Mouse (Mus musculus) limb, embryonic 15.5 days (tissue): Measurements from ENCODE around the gene Slc16a2. TPM values are rescaled to one million over a fixed set of nuclear protein-coding genes. Genes with fewer than 3 reads are reported as not detected.
"Not testable (repeated sequence)": the region's sequence is repeated elsewhere in the genome, so short reads cannot be mapped to it uniquely, and the experiment has no call there.

ENCODE experiments used
- ATAC-seq: fragments of 200-750 bp; cut with Nextera tagmentation; 2 replicates; pipeline ENCODE4 v1.8.0; 2017; ENCODE audit warnings: low read depth, moderate TSS enrichment; ENCODE audit not compliant: insufficient number of reproducible peaks, low FRiP score, low TSS enrichment
- H3K27ac ChIP-seq: fragments of 300-500 bp; sonication (generic); 2 replicates; pipeline ENCODE4 v1.5.1; 2015; ENCODE audit warnings: moderate library complexity, mild to moderate bottlenecking, inconsistent platforms
- H3K27me3 ChIP-seq: fragments of 300-500 bp; sonication (generic); 2 replicates; pipeline ENCODE4 v1.6.1; 2015; ENCODE audit warnings: inconsistent platforms
- H3K36me3 ChIP-seq: fragments of 300-500 bp; sonication (generic); 2 replicates; pipeline ENCODE4 v1.6.1; 2015; ENCODE audit warnings: inconsistent platforms
- H3K4me1 ChIP-seq: fragments of 300-500 bp; sonication (generic); 2 replicates; pipeline ENCODE4 v1.6.1; 2015; ENCODE audit warnings: inconsistent platforms
- H3K4me2 ChIP-seq: fragments of 300-500 bp; sonication (generic); 2 replicates; pipeline ENCODE4 v1.6.1; 2015; ENCODE audit warnings: mild to moderate bottlenecking, inconsistent platforms
- H3K4me3 ChIP-seq: fragments of 300-500 bp; sonication (generic); 2 replicates; pipeline ENCODE4 v1.5.1; 2015; ENCODE audit warnings: mild to moderate bottlenecking, inconsistent platforms
- H3K9ac ChIP-seq: fragments of 300-500 bp; sonication (generic); 2 replicates; pipeline ENCODE4 v1.6.1; 2015; ENCODE audit warnings: inconsistent platforms
- H3K9me3 ChIP-seq: fragments of 300-500 bp; sonication (generic); 2 replicates; pipeline ENCODE4 v1.6.1; 2016; ENCODE audit warnings: inconsistent platforms
- WGBS: fragments of 180-500 bp; shearing (Covaris S2); methylation state at CpG from one replicate; pipeline ENCODE4 v1.1.7; 2015; 5-methylcytosine and 5-hydroxymethylcytosine counted together
- polyA plus RNA-seq: library from polyadenylated mRNA; unstranded; fragments of >200 nt; fragmentation: Nextera tagmentation; extraction: Ambion mirVana; gene quantifications from 2 replicates; pipeline ENCODE4 v1.2.1, GENCODE M21; 2015

Slc16a2 gene
- polyA plus RNA-seq, 1 experiment from 2014 or later = 29.9 TPM

GRCm38 (mm10) chrX:103694787-103695164 lies 127.0 kb downstream of the Slc16a2 start:
- WGBS = 7% methylated on average over 15 of the region's 17 CpGs
- no peak for ATAC-seq
- Histone ChIP-seq H3K36me3 (no peaks in the 10 kb centered on the region), H3K4me1 (peaks cover 6% of the 10 kb centered on the region; the same call in 1 of the 2 replicates), H3K4me3 (peak overlapping the region; percentile 42), H3K9me3 (no peaks in the 10 kb centered on the region), H3K27ac (no peak overlapping the region), H3K4me2 (peak overlapping the region; percentile 76), H3K27me3 (peaks cover 52% of the 10 kb centered on the region), H3K9ac (0 out of 2 replicates have a peak overlapping the region, but pooled peaks have one; percentile 28)

DNA sequence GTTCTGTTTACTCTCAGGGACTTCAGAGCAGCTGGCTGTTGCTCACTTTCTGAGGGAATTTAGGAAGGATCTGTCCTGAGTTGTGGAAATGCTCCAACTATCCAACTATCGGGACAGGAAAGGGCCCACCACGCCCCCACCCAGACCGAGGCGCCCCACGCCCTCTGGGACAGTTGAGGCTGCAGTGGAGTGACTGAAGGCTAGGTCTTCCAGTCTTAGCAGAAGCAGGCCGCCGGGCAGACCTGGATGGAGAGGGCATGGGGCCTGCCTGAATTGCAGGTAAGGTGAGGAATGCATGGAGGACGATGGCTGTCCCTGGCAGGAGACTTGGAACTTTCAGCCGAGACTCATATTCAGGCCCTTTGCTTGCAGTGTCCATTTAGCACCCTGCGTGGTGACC lies 127.4 kb downstream of the Slc16a2 start:
- no peak for ATAC-seq
- no peaks in the 10 kb centered on the region for H3K9me3 ChIP-seq
- peak overlapping the region; percentile 76 for H3K4me2 ChIP-seq
- WGBS = 31% methylated on average over 10 of the region's 10 CpGs
- H3K4me3 ChIP-seq = peak overlapping the region; percentile 42; the same call in 1 of the 2 replicates
- H3K36me3 ChIP-seq = no peaks in the 10 kb centered on the region
- peaks cover 48% of the 10 kb centered on the region for H3K27me3 ChIP-seq
- no peak overlapping the region for H3K27ac ChIP-seq
- peaks cover 6% of the 10 kb centered on the region; the same call in 1 of the 2 replicates for H3K4me1 ChIP-seq
- H3K9ac ChIP-seq = no peak overlapping the region

DNA sequence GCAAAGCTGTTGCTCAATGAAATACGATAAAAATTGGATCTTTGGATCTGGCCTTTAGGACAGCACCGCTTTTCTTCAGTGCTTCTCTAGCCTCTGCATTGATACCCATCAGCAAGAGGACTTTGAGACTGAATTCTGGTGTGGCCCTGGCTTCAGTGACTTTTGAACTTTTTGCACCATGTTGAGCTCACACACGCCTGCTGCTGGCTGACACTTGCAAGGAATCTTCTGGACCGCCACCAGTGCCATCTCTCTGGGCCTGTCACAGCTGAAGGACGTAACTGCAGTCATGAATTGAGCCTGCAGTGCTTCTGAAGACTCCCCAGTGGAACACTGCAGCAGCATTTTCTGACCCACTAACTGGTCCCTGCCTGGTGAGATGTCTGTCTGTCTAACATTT lies 128.9 kb downstream of the Slc16a2 start:
- no peak overlapping the region for H3K27ac ChIP-seq
- H3K4me2 ChIP-seq = no peak overlapping the region
- peaks cover 6% of the 10 kb centered on the region; the same call in 1 of the 2 replicates for H3K4me1 ChIP-seq
- no peaks in the 10 kb centered on the region for H3K9me3 ChIP-seq
- ATAC-seq = no peak
- no peaks in the 10 kb centered on the region for H3K36me3 ChIP-seq
- no peak overlapping the region for H3K4me3 ChIP-seq
- H3K9ac ChIP-seq = no peak overlapping the region
- 80% methylated on average over 5 of the region's 5 CpGs for WGBS
- peaks cover 43% of the 10 kb centered on the region for H3K27me3 ChIP-seq

- Histone ChIP-seq H3K36me3 (no peaks in the 10 kb centered on the region), H3K27me3 (peaks cover 28% of the 10 kb centered on the region), H3K4me2 (no peak overlapping the region), H3K9me3 (no peaks in the 10 kb centered on the region), H3K9ac (no peak overlapping the region), H3K27ac (no peak overlapping the region), H3K4me1 (no peaks in the 10 kb centered on the region), H3K4me3 (no peak overlapping the region)
- no peak for ATAC-seq
- WGBS = 69% methylated on average over 2 of the region's 2 CpGs
These were observed 133.2 kb downstream of the Slc16a2 start for GRCm38 (mm10) chrX:103688551-103688950.

- WGBS = 19% methylated on average over 2 of the region's 2 CpGs
- H3K27me3 ChIP-seq = no peaks in the 10 kb centered on the region
- ATAC-seq = no peak
- H3K4me1 ChIP-seq = no peaks in the 10 kb centered on the region
- H3K9ac ChIP-seq = no peak overlapping the region
- H3K4me2 ChIP-seq = no peak overlapping the region
- no peaks in the 10 kb centered on the region for H3K36me3 ChIP-seq
- H3K9me3 ChIP-seq = no peaks in the 10 kb centered on the region
- no peak overlapping the region for H3K27ac ChIP-seq
- H3K4me3 ChIP-seq = no peak overlapping the region
These were observed 147.1 kb downstream of the Slc16a2 start for GRCm38 (mm10) chrX:103674674-103675073.

GRCm38 (mm10) chrX:103673761-103674160 lies 148.0 kb downstream of the Slc16a2 start:
- H3K4me3 ChIP-seq = no peak overlapping the region
- no peaks in the 10 kb centered on the region for H3K36me3 ChIP-seq
- no peaks in the 10 kb centered on the region for H3K27me3 ChIP-seq
- 70% methylated on average over 3 of the region's 3 CpGs for WGBS
- H3K4me2 ChIP-seq = no peak overlapping the region
- no peaks in the 10 kb centered on the region for H3K9me3 ChIP-seq
- H3K9ac ChIP-seq = no peak overlapping the region
- ATAC-seq = no peak
- no peak overlapping the region for H3K27ac ChIP-seq
- no peaks in the 10 kb centered on the region for H3K4me1 ChIP-seq

DNA sequence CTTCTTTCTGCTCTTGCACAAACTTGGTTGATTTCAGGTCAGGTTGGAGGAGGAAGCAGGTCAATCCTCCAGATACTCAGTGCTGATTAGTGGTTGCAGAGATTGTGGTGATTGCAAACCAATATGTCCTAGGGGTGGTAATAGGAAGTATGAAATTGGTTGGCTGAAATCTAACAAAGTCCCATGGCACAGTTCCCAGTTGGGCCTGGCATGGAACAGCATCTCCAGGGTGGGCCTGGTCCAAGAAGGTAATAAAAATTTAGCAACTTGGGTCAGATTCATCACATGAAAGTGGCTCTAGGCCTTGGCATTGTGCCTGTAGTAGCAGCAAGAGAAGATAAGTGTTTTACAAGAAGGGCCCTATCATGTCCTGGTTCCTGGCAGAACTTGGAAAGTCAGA lies 151.5 kb downstream of the Slc16a2 start:
- Histone ChIP-seq H3K36me3 (no peaks in the 10 kb centered on the region), H3K27ac (no peak overlapping the region), H3K4me3 (no peak overlapping the region), H3K4me1 (no peaks in the 10 kb centered on the region), H3K4me2 (no peak overlapping the region), H3K9me3 (no peaks in the 10 kb centered on the region), H3K9ac (no peak overlapping the region), H3K27me3 (no peaks in the 10 kb centered on the region)
- no peak for ATAC-seq

- not testable (repeated sequence) for H3K4me2 ChIP-seq, H3K9ac ChIP-seq, H3K27ac ChIP-seq, H3K27me3 ChIP-seq, H3K4me3 ChIP-seq, H3K4me1 ChIP-seq, ATAC-seq, H3K36me3 ChIP-seq, H3K9me3 ChIP-seq
- WGBS = 86% methylated on average over 10 of the region's 10 CpGs
These were observed 157.3 kb downstream of the Slc16a2 start for GRCm38 (mm10) chrX:103664445-103664844.

- H3K9me3 ChIP-seq = no peaks in the 10 kb centered on the region
- no peaks in the 10 kb centered on the region for H3K36me3 ChIP-seq
- H3K27ac ChIP-seq = no peak overlapping the region
- H3K9ac ChIP-seq = no peak overlapping the region
- no peak overlapping the region for H3K4me2 ChIP-seq
- no peak overlapping the region for H3K4me3 ChIP-seq
- WGBS = 76% methylated on average over 4 of the region's 4 CpGs
- H3K27me3 ChIP-seq = no peaks in the 10 kb centered on the region
- ATAC-seq = no peak
- no peaks in the 10 kb centered on the region for H3K4me1 ChIP-seq
These were observed 162.8 kb downstream of the Slc16a2 start for GRCm38 (mm10) chrX:103658985-103659384.

DNA sequence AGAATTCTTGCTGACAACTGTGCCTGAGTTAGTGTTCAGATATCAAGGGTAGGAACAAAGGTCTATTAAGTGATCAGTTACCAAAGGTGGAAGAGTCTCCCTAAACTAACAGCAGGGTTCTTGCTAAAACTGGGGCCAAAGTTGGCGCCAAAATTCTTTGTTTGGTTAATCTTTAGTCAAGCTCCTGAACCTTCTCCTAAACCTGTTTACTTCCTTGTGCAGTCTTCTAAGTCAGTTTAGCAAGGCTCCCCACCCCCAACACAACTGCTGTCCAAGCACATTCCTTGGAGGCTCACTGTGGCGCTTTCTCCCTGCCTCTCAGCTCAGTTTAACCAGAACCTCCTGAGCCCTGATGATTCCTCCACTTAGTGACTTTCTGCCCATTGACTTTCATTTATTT lies 168.8 kb downstream of the Slc16a2 start:
- Histone ChIP-seq H3K36me3 (no peaks in the 10 kb centered on the region), H3K4me2 (no peak overlapping the region), H3K9ac (no peak overlapping the region), H3K4me3 (no peak overlapping the region), H3K27me3 (no peaks in the 10 kb centered on the region), H3K27ac (no peak overlapping the region), H3K9me3 (no peaks in the 10 kb centered on the region), H3K4me1 (no peaks in the 10 kb centered on the region)
- no peak for ATAC-seq
- 44% methylated on average over 2 of the region's 2 CpGs for WGBS

GRCm38 (mm10) chrX:103652048-103652447 lies 169.7 kb downstream of the Slc16a2 start:
- Histone ChIP-seq H3K36me3 (no peaks in the 10 kb centered on the region), H3K27me3 (no peaks in the 10 kb centered on the region), H3K9me3 (no peaks in the 10 kb centered on the region), H3K4me1 (no peaks in the 10 kb centered on the region), H3K4me2 (no peak overlapping the region), H3K4me3 (no peak overlapping the region), H3K27ac (no peak overlapping the region), H3K9ac (no peak overlapping the region)
- no peak for ATAC-seq
- 50% methylated on average over 1 of the region's 1 CpGs for WGBS
